Mouse (Mus musculus) layer of hippocampus, postnatal 25 days (tissue): ENCODE measurements around the gene Olfr493. TPM values are rescaled to one million over a fixed set of nuclear protein-coding genes. Genes with fewer than 3 reads are reported as not detected.

Source experiments
- DNase-seq, 2 experiments: peaks; one replicate each; pipeline ENCODE4 v3.0.0; 2022; ENCODE audit warnings: mixed read lengths in 2 of 2, low spot score in 1 of 2; ENCODE audit errors: extremely low spot score in 1 of 2
- total RNA-seq, 2 experiments: library from RNA; stranded (reverse); gene quantifications; 2 replicates each; pipeline ENCODE4 v1.2.3; 2021

Gene Olfr493
- total RNA-seq: not detected

DNA sequence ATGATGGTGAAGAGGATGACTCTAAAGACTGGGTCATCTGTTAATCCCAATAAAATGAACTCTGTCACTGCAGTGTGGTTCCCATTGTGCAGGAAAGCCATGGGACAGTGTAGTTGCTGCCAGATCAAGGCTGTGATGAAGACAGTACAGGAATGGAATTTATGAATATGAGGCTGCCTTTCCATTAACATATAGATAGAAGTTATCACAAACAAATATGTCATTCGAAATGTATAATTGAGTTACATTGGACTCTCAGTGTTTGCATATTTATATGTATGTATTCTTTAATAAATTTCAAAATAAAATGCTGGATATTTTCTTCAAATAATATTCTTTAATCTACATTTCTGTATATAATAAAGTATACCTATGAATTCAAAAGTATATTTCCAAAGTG, at the start of gene Olfr493:
TSS of gene Olfr493 (minus strand) at position 101 of the 400 bp plus-strand sequence.
- no peak for DNase-seq

DNA sequence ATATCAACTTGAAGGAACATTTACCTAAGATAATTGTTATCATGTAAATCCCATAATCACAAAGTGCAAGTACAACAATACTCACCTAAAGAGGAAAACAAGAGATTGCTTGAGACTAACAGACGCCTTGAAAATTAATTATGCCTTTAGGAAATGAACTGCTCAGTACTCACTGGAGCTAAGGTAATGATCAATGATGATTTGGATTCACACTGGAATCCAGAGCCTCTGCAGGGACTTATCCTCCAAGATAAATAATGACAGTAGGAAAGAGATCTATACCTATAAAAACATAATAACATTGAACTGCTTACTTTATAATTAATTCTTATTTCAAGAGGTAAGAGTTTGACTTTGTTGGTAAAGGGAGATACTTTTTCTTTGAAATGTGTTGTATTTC, 46.1 kb upstream of the Olfr493 start, which contains the start of gene Olfr495:
TSS of gene Olfr495 (plus strand) at position 301 of the 400 bp plus-strand sequence.
- no peak for DNase-seq

- DNase-seq: no peak
Measured at GRCm38 (mm10) chr7:108365035-108365434, 18.3 kb upstream of the Olfr493 start, which contains the start of gene Olfr494. TSS of gene Olfr494 (plus strand) at chr7:108365335.

DNA sequence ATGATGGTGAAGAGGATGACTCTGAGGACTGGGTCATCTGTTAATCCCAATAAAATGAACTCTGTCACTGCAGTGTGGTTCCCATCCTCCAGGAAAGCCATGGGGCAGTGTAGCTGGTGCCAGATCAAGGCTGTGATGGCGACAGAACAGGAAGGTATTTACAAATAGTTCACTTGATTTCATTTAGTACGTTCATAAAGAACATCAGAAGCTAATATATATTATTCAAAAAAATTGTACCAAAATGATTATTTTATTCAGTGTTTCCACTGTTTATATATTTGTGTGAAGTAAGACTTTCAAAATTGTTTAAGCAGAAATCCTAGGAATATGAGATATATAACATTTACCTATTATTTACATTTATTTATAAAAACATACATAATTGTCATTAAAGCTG, 23.2 kb downstream of the Olfr493 start, which contains the start of gene Olfr492:
TSS of gene Olfr492 (minus strand) at position 101 of the 400 bp plus-strand sequence.
- no peak for DNase-seq

GRCm38 (mm10) chr7:108313151-108313550, 33.6 kb downstream of the Olfr493 start, which contains the start of gene Olfr491:
TSS of gene Olfr491 (plus strand) at chr7:108313451.
- DNase-seq: no peak

Other genes starting within 250 kb of the Olfr493 start
- gene Olfr482, start 249.4 kb downstream of the Olfr493 start, total RNA-seq: 1 to 10 TPM; 1.6 to 1.8 TPM
- not detected for gene Olfr483, start 246.1 kb downstream of the Olfr493 start, total RNA-seq
- gene Olfr484, start 219.5 kb downstream of the Olfr493 start, total RNA-seq: not detected
- not detected for gene Olfr485, start 187.1 kb downstream of the Olfr493 start, total RNA-seq
- not detected for gene Olfr486, start 174.2 kb downstream of the Olfr493 start, total RNA-seq
- gene Olfr487, start 132.3 kb downstream of the Olfr493 start, total RNA-seq: not detected
- not detected for gene Olfr488, start 88.6 kb downstream of the Olfr493 start, total RNA-seq
- not detected for gene Olfr490, start 58.0 kb downstream of the Olfr493 start, total RNA-seq
- gene Olfr491, start 33.5 kb downstream of the Olfr493 start, total RNA-seq: not detected
- not detected for gene Olfr492, start 23.3 kb downstream of the Olfr493 start, total RNA-seq
- not detected for gene Olfr494, start 18.4 kb upstream of the Olfr493 start, total RNA-seq
- not detected for gene Olfr495, start 46.2 kb upstream of the Olfr493 start, total RNA-seq
- gene Olfr497, start 73.4 kb upstream of the Olfr493 start, total RNA-seq: not detected
- gene Olfr498, start 118.3 kb upstream of the Olfr493 start, total RNA-seq: not detected
- gene Olfr502, start 178.1 kb upstream of the Olfr493 start, total RNA-seq: not detected
- gene Olfr503, start 197.5 kb upstream of the Olfr493 start, total RNA-seq: not detected
- not detected for gene Olfr504, start 218.8 kb upstream of the Olfr493 start, total RNA-seq